In genomic region chr2:156720675-156721553, GRCm38 (mm10) we compare ENCODE assay signal across 8 mouse cellular contexts. TPM values are rescaled to one million over a fixed set of nuclear protein-coding genes. Genes with fewer than 3 reads are reported as not detected.
DNase-seq lines count a peak whose midpoint lies in the region; ATAC-seq lines count a peak whose summit lies in the region.

No protein-coding gene starts in this region.

- peak; percentile 96 for DNase-seq in 3134 (ENCODE audit: extremely low read depth, insufficient read length, low spot score)
- peak; percentile 97 for DNase-seq in adrenal gland, postnatal 25 days
- DNase-seq in embryonic facial prominence, embryonic 11.5 days (ENCODE audit: low spot score): peak; percentile 97
- peak; percentile 100 for DNase-seq in heart, adult 11 months
- DNase-seq in kidney, adult 11 months: peak; percentile 97
- DNase-seq in limb, embryonic 10.5 days (ENCODE audit: low spot score): peak; percentile 98
- peak; percentile 95 for DNase-seq in skeletal muscle tissue, adult 2 months (ENCODE audit: low read depth, low spot score)

- H3K27me3 ChIP-seq in embryonic facial prominence, embryonic 11.5 days (ENCODE audit: control insufficient read depth, insufficient read depth, low read length): no peaks in the 10 kb centered on the region
- no peaks in the 10 kb centered on the region for H3K27me3 ChIP-seq in limb, embryonic 10.5 days (ENCODE audit: low read depth, poor library complexity, severe bottlenecking)
- H3K27me3 ChIP-seq in midbrain, embryonic 12.5 days: no peaks in the 10 kb centered on the region

- peak overlapping the region; percentile 98 for H3K4me3 ChIP-seq in embryonic facial prominence, embryonic 11.5 days (ENCODE audit: low read depth, low read length)
- H3K4me3 ChIP-seq in limb, embryonic 10.5 days: peak overlapping the region; percentile 91
- peak overlapping the region; percentile 98 for H3K4me3 ChIP-seq in midbrain, embryonic 12.5 days

- H3K9ac ChIP-seq in embryonic facial prominence, embryonic 11.5 days (replicated peaks; ENCODE audit: low read length): peak overlapping the region; percentile 97
- H3K9ac ChIP-seq in midbrain, embryonic 12.5 days (replicated peaks): peak overlapping the region; percentile 98

- ATAC-seq in embryonic facial prominence, embryonic 11.5 days (replicated peaks; ENCODE audit: insufficient number of reproducible peaks, low FRiP score, low TSS enrichment, low read depth): peak; percentile 83
- ATAC-seq in midbrain, embryonic 12.5 days (ENCODE audit: low FRiP score, low read depth): peak; percentile 89

- no peaks in the 10 kb centered on the region for H3K36me3 ChIP-seq in embryonic facial prominence, embryonic 11.5 days (replicated peaks; ENCODE audit: control insufficient read depth, insufficient read depth, low read depth, low read length)
- H3K36me3 ChIP-seq in limb, embryonic 10.5 days: peaks cover 8% of the 10 kb centered on the region
- H3K36me3 ChIP-seq in midbrain, embryonic 12.5 days: no peaks in the 10 kb centered on the region

- 0% methylated on average over 72 of the region's 114 CpGs for WGBS in embryonic facial prominence, embryonic 11.5 days
- WGBS in limb, embryonic 10.5 days: under 1% methylated on average over 113 of the region's 114 CpGs
- under 1% methylated on average over 72 of the region's 114 CpGs for WGBS in midbrain, embryonic 12.5 days

- H3K9me3 ChIP-seq in embryonic facial prominence, embryonic 11.5 days (replicated peaks; ENCODE audit: control insufficient read depth, low read length): no peaks in the 10 kb centered on the region
- H3K9me3 ChIP-seq in limb, embryonic 10.5 days (replicated peaks): no peaks in the 10 kb centered on the region
- no peaks in the 10 kb centered on the region for H3K9me3 ChIP-seq in midbrain, embryonic 12.5 days

- peaks cover 14% of the 10 kb centered on the region for H3K4me1 ChIP-seq in embryonic facial prominence, embryonic 11.5 days (ENCODE audit: control insufficient read depth, insufficient read depth, low read length)
- peaks cover 68% of the 10 kb centered on the region for H3K4me1 ChIP-seq in limb, embryonic 10.5 days
- H3K4me1 ChIP-seq in midbrain, embryonic 12.5 days: peaks cover 69% of the 10 kb centered on the region

- H3K27ac ChIP-seq in embryonic facial prominence, embryonic 11.5 days (replicated peaks; ENCODE audit: low read depth, low read length): peak overlapping the region; percentile 83
- peak overlapping the region; percentile 97 for H3K27ac ChIP-seq in limb, embryonic 10.5 days
- peak overlapping the region; percentile 91 for H3K27ac ChIP-seq in midbrain, embryonic 12.5 days (replicated peaks)

- peak overlapping the region; percentile 86 for H3K4me2 ChIP-seq in embryonic facial prominence, embryonic 11.5 days (ENCODE audit: low read depth, low read length)
- peak overlapping the region; percentile 77 for H3K4me2 ChIP-seq in midbrain, embryonic 12.5 days (replicated peaks)

RNA-seq across cellular contexts. Expression of gene Myl9, which starts 54.3 kb away (rescaled TPM):
- total RNA-seq in adrenal gland, postnatal 25 days (2021): 42.3 and 50.9 TPM in 2 replicates
- polyA plus RNA-seq in embryonic facial prominence, embryonic 11.5 days (2014; fragmentation: Nextera tagmentation; extraction: Ambion mirVana): 128 and 151 TPM in 2 replicates
- 30.1 and 62.7 TPM in 2 replicates for polyA plus RNA-seq in limb, embryonic 10.5 days (2016; fragmentation: Nextera tagmentation; extraction: Ambion mirVana)
- 107 and 144 TPM in 2 replicates for polyA plus RNA-seq in midbrain, embryonic 12.5 days (2016; fragmentation: Nextera tagmentation; extraction: Ambion mirVana)

Comparison
In these comparisons a context has a peak if more than half of its experiments do, and no peak if none do; other contexts are left out.
1. Peak in every context shown above with its lines: DNase-seq, ATAC-seq, H3K4me3 ChIP-seq and H3K27ac ChIP-seq.